Mouse (Mus musculus): Measurements from ENCODE around the gene Glis3.

DNA sequence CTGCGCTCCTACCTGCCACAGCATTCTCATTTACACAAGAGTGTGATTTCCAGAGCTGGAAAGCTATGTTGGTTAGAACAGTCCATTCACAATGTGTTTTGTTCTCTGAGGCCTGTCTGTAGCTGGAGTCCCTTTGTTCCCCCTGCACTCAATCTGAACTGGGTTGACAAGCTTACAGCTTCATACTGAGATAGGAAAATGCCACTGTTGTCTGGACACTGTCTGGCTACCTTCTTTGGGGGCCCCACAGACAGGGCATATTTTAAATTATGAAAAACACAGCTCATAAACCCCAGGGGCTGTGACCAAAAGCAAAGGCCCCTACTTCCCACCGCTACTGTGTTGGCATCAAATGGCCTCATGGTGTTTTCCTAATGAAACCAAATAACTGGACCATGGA, 402.8 kb downstream of the Glis3 start:
- TF ChIP-seq CTCF (IDR thresholded peaks at IDR 0.05; ENCODE audit: low read depth) = no peak
- no peak for TF ChIP-seq EP300 (optimal IDR thresholded peaks at IDR 0.05)

All from stomach, postnatal 0 days (tissue).